Mouse (Mus musculus): ENCODE data around the gene Rap2a. TPM values are rescaled to one million over a fixed set of nuclear protein-coding genes. Genes with fewer than 3 reads are reported as not detected.

The Rap2a gene
- total RNA-seq, 2 experiments from 2014 or later: 97.7 to 100 TPM

DNA sequence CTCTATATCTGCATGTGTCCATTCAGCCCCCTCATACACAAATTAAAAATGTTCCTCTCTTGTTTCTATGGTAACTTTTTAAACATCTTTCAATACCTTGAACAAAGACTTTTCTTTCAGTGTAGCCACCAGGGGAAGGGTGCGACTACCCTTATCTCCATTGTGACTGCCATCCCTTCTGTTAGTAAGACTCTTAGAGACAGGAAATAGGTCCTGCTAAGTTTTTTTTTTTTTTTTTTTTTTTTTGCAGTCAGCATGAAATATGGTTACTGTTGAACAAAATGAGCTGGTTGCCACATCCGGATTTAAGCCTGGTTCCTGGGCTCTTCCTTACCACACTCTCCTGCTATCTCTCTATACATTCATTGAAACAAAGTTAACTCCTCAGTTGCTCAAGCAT is 47.4 kb downstream of the Rap2a start:
- intact Hi-C loops (cut with DNase I): no loop called here

DNA sequence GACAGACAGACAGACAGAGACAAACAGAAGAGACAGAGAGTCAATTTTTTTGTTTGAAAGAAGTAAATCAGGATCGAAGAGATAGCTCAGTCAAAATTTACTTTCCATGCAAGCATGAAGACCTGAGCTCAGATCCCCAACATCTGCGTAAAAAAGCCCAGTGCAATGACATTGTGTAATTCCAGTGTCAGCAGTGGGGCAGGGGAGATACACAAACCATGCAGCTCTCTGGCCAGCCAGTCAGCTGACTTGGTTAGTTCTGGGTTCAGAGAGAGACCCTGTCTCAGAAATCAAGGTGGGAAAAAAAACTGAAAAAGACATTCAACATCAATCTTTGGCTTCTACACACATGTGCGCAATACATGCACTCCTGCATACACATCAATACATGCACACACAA is 55.1 kb downstream of the Rap2a start:
- intact Hi-C loops (cut with DNase I): no loop called here
- no peak for DNase-seq (ENCODE audit: extremely low spot score in 1 of 2, low spot score in 2 of 2)

More for the DNA sequence above, 47.4 kb downstream of the Rap2a start:
- no peak for DNase-seq (ENCODE audit: extremely low spot score in 1 of 2, low spot score in 2 of 2)

DNA sequence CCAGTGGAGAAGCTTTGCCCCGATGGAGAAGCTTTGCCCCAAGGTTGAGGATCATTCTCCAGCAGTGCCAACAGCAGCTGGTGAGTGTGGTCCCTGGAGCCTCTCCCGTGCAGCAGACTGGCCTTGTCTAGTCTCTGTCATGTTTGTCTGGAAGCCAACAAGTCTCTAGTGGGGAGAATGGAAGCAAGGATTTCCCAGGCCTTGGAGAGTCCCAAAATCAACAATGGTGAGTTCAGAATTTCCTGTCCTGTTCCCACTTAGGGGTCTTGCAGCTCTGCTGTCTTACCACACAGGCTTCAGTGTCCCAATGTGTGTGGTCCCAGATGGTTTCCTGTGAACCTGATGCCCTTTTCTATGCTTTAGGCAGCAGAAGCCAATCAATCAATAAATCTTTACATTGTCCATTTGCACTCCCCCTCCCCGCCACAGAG is 56.6 kb downstream of the Rap2a start:
- intact Hi-C loops (cut with DNase I): no loop called here
- no peak for DNase-seq (ENCODE audit: extremely low spot score in 1 of 2, low spot score in 2 of 2)

DNA sequence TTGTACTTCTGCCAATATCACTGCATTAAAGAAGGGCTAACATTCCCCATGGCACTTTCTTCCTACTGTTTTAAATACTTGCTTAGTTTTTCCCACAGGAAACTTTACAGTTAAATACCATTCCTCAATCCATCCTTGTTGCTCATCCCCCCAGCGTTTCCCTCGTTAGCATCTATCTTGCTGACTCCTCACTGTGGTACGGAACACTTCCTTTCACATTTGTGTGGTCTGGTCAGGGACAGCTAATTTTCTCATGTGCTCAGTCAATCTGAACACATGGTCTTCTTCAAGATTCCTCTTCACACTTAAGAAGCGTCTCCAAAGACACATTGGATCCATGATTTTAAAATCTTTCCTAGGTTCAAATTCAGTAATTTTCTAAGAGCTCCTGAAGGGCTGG is 57.2 kb downstream of the Rap2a start:
- DNase-seq (ENCODE audit: extremely low spot score in 1 of 2, low spot score in 2 of 2): no peak
- intact Hi-C loops (cut with DNase I): no loop called here

DNA sequence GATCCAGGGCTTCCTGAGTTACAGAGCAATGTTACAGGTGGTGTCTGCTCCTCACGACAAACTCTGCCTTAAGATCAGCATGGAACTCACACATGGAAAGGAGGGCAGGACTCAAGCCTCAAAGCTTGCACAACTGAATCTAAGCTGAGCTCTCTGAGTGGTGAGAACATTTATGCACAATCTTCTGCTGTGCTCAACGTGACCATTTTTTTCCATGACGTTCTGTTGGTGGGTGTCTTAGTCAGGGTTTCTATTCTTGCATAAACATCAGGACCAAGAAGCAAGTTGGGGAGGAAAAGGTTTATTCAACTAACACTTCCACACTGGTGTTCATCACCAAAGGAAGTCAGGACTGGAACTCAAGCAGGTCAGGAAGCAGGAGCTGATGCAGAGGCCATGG is 57.7 kb downstream of the Rap2a start:
- no peak for DNase-seq (ENCODE audit: extremely low spot score in 1 of 2, low spot score in 2 of 2)

DNA sequence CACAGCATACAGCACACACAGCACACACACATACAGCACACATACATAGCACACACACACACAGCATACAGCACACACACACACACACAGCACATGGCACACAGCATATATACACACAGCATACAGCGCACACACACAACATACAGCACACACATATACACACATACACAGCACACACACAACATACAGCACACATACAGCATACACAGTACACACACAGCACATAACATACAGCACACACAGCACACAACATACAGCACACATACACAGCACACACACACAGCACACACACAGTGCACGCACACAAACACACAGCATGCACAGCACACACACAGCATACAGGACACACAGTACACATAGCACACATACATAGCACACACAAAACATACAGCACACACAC is 60.9 kb downstream of the Rap2a start:
- no peak for DNase-seq (ENCODE audit: extremely low spot score in 1 of 2, low spot score in 2 of 2)
- intact Hi-C loops (cut with DNase I): no loop called here

More for the DNA sequence above, 57.7 kb downstream of the Rap2a start:
- intact Hi-C loops (cut with DNase I): no loop called here

DNA sequence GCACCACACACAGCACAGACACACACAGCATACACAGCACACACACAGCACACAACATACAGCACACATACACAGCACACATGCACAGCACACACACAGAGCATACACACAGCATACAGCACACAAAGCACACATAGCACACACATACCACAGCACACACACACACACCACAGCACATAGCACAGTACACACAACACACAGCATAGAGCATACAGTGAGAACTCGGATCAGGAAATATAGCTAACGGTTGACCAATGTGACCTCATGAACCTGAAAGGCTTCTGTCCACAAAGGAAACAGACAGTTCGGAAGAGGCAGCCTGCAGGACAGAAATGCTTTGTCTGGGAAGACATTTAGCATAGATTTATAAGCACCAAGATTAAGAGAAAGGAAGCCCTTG is 61.4 kb downstream of the Rap2a start:
- DNase-seq (ENCODE audit: extremely low spot score in 1 of 2, low spot score in 2 of 2): no peak
- intact Hi-C loops (cut with DNase I): no loop called here

- DNase-seq (ENCODE audit: extremely low spot score in 1 of 2, low spot score in 2 of 2): no peak
- intact Hi-C loops (cut with DNase I): no loop called here
Observed at GRCm38 (mm10) chr14:120542445-120542844, 64.2 kb downstream of the Rap2a start.

- DNase-seq (ENCODE audit: extremely low spot score in 1 of 2, low spot score in 2 of 2): no peak
- intact Hi-C loops (cut with DNase I): no loop called here
Observed at GRCm38 (mm10) chr14:120542976-120543375, 64.7 kb downstream of the Rap2a start.

DNA sequence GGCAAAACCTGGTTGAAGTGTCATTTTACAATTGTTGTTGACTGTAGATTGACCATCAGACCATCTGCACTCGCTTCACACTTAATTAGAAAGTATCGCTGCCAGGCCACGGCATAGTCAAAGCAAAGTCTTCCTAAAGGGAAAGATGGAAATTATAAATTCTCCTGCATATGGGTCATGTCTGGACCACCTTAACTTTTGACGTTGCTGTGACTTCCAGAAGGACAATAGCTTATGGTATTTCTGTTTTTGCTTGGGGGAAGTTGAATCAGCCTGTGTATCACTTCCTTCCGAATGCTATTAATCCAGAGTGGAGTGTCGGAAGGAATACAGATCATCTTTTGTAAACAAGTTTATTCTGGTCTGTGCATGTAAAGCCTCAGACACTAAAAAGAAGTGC is 65.6 kb downstream of the Rap2a start:
- intact Hi-C loops (cut with DNase I): no loop called here
- no peak for DNase-seq (ENCODE audit: extremely low spot score in 1 of 2, low spot score in 2 of 2)

DNA sequence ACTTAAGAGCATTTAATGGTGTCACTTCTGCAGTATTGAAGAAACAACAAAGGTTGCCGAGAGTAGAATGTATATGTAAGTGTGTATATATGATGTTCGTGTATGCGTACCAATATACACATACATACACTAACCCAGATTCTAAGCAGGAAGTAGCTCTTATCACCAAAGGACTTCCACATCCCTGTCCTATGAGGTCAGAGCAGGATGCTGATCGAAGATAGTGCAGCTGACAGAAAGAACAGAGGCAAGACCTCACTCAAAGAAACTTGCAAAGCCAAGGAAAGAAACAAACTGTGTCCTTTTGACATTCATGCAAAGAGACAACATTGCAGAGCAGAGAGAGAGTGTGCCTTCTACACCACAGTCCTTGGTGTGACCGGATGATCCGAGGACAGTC is 66.3 kb downstream of the Rap2a start:
- intact Hi-C loops (cut with DNase I): no loop called here
- no peak for DNase-seq (ENCODE audit: extremely low spot score in 1 of 2, low spot score in 2 of 2)

DNA sequence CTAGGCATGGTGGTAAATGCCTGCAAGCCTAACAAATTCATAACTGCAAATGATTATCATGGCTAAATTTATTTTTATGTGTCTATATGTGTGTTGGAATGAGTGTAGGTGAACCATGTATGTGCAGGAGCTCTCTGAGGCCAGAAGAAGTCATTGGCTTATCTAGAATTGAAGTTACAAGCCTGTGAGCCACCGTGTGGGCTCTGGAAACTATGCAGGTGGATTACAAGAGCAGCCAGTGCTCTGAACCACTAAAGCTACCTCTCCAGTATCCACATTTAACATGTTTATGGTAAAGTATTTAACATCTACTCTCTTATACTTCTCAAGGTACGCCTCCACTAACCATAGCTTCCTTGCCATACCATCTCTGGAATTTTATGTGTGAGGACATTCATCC is 66.7 kb downstream of the Rap2a start:
- intact Hi-C loops (cut with DNase I): no loop called here
- DNase-seq (ENCODE audit: extremely low spot score in 1 of 2, low spot score in 2 of 2): no peak

Other genes with a start within 250 kb of the Rap2a start
- gene Mbnl2, start 202.8 kb upstream of the Rap2a start, total RNA-seq (2021): 100 to 1,000 TPM; 122 to 131 TPM

Data from left cerebral cortex, postnatal 10 days (tissue).